Mouse (Mus musculus): ENCODE measurements at regions not wholly inside any gene's neighbourhood (a gene's known extent, or its start where the extent isn't known, plus 50 kb on each side); places are given as distances from the start of the nearest gene placed in this dataset.

GRCm38 (mm10) chr11:63287766-63288165 is 159.0 kb downstream of the Pmp22 start:
- no peak for DNase-seq (ENCODE audit: low spot score)

GRCm38 (mm10) chr11:63290618-63291017 is 161.8 kb downstream of the Pmp22 start:
- DNase-seq (ENCODE audit: low spot score) = no peak

- no peak for DNase-seq (ENCODE audit: low spot score)
Measured at GRCm38 (mm10) chr11:63293485-63293884, 164.7 kb downstream of the Pmp22 start.

- no peak for DNase-seq (ENCODE audit: low spot score)
Measured at GRCm38 (mm10) chr11:63294476-63294875, 165.7 kb downstream of the Pmp22 start.

GRCm38 (mm10) chr11:63296476-63296875 is 167.7 kb downstream of the Pmp22 start:
- no peak for DNase-seq (ENCODE audit: low spot score)

- DNase-seq (ENCODE audit: low spot score) = no peak
Measured at GRCm38 (mm10) chr11:63299712-63300581, 171.2 kb downstream of the Pmp22 start.

GRCm38 (mm10) chr11:63325166-63325565 is 196.4 kb downstream of the Pmp22 start:
- DNase-seq (ENCODE audit: low spot score) = no peak

- no peak for DNase-seq (ENCODE audit: low spot score)
Measured at GRCm38 (mm10) chr11:63326864-63327263, 198.1 kb downstream of the Pmp22 start.

- no peak for DNase-seq (ENCODE audit: low spot score)
Measured at GRCm38 (mm10) chr11:63337503-63337902, 208.7 kb downstream of the Pmp22 start.

- no peak for DNase-seq (ENCODE audit: low spot score)
Measured at GRCm38 (mm10) chr11:63338277-63338676, 209.5 kb downstream of the Pmp22 start.

GRCm38 (mm10) chr11:63345653-63346052 is 216.9 kb downstream of the Pmp22 start:
- DNase-seq (ENCODE audit: low spot score) = no peak

- peak; percentile 5 for DNase-seq (ENCODE audit: low spot score)
Measured at GRCm38 (mm10) chr11:63350123-63350696, 221.4 kb downstream of the Pmp22 start.

GRCm38 (mm10) chr11:63351999-63352398 is 223.2 kb downstream of the Pmp22 start:
- DNase-seq (ENCODE audit: low spot score) = no peak

GRCm38 (mm10) chr11:63352990-63353389 is 224.2 kb downstream of the Pmp22 start:
- DNase-seq (ENCODE audit: low spot score) = no peak

GRCm38 (mm10) chr11:63353671-63354070 is 224.9 kb downstream of the Pmp22 start:
- no peak for DNase-seq (ENCODE audit: low spot score)

GRCm38 (mm10) chr11:63357772-63358344 is 229.1 kb downstream of the Pmp22 start:
- DNase-seq (ENCODE audit: low spot score) = no peak

- no peak for DNase-seq (ENCODE audit: low spot score)
Measured at GRCm38 (mm10) chr11:63367756-63368265, 239.0 kb downstream of the Pmp22 start.

- no peak for DNase-seq (ENCODE audit: low spot score)
Measured at GRCm38 (mm10) chr11:63369475-63369874, 240.7 kb downstream of the Pmp22 start.

GRCm38 (mm10) chr11:63376311-63376710 is 247.5 kb downstream of the Pmp22 start:
- no peak for DNase-seq (ENCODE audit: low spot score)

GRCm38 (mm10) chr11:63376991-63377390 is 248.2 kb downstream of the Pmp22 start:
- no peak for DNase-seq (ENCODE audit: low spot score)

GRCm38 (mm10) chr11:63388247-63388646 is 259.5 kb downstream of the Pmp22 start:
- DNase-seq (ENCODE audit: low spot score) = no peak

- no peak for DNase-seq (ENCODE audit: low spot score)
Measured at GRCm38 (mm10) chr11:63391478-63391877, 262.7 kb downstream of the Pmp22 start.

GRCm38 (mm10) chr11:63392378-63392777 is 263.6 kb downstream of the Pmp22 start:
- peak; percentile 12 for DNase-seq (ENCODE audit: low spot score)

All from ovary, postnatal 36 days (tissue).